Mouse (Mus musculus): Measurements from ENCODE around the gene Plk1. TPM values are rescaled to one million over a fixed set of nuclear protein-coding genes. Genes with fewer than 3 reads are reported as not detected.

Plk1 gene
- total RNA-seq (2023): 3.0 TPM

DNA sequence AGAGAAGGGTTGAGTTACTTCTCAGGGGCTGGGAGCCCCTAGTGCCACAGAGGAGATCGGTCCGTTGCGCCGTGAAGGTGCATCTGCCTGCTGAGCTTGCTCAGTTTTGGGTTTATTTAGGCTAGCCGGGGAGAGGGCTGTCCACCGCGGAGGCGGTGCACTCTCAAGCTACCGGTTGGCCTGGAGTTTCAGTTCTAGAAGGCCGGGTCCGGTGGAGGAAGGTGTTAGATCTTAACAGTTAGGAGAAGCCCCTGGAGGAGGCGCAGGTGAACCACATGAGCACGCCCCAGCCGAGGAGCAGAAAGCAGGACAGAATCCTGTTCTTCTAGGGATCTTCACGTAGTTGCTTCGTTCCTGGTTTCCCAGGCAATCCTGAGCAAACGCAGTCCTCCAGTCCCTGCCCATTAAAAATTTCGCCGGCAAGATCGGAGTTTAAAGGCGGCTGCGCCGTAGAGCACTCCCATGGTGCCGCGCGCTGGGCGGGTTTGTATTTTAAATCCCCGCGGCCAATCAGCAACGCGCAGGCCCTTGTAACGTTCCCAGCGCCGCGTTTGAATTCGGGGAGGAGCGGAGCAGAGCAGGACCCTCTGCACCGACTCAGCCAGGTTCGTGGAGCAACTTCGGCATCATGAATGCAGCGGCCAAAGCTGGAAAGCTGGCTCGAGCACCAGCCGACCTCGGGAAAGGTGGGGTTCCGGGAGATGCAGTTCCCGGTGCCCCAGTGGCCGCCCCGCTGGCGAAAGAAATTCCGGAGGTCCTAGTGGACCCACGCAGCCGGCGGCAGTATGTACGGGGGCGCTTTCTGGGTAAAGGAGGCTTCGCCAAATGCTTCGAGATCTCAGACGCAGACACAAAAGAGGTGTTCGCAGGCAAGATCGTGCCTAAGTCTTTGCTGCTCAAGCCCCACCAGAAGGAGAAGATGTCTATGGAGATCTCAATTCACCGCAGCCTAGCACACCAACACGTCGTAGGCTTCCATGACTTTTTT, at the start of gene Plk1:
TSS of gene Plk1 (plus strand) at position 525 of the 988 bp plus-strand sequence.

DNA sequence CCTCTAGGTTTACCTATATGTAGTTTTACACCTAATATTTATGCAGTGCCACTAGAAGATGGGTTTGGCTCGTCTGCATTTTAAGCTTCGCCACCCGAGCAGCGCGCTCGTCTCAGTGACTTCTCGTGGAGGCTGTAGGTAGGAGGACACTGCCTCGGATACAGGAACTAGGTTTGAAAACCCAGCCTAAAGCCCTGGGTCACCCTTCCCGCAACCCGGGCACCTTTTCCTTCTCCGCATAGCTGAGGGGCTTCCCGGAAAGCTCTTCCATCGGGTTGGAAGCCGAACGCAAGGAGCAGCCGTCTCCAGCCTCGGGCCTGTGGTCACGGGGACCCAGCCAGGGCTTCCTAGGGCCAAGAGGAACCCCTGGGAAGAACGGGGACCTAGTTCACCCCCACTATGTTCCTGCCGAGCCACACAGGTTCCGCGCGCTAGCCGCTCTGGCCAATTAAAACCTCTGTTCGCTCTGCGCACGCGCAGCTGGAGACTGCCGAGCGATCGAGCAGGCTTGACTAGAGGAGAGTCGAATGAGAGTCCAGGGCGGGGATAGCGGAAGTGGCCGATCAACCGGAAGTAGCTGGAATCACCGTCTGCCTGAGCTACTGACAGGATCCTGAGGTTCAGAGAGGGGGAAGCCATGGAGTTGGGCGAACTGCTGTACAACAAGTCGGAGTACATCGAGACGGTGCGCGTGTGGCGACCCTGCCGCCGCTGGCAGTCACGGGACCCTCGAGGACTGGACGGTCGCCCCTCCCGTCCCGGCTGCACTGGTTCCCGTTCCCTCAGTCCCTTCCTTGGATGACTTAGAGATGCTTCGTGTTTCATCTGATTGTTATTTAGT, 26.5 kb upstream of the Plk1 start, which contains the start of the genes Palb2 and Dctn5:
TSS of gene Palb2 (minus strand) at position 489 of the 841 bp plus-strand sequence.
TSS of gene Dctn5 (plus strand) at position 545 of the 841 bp plus-strand sequence.

DNA sequence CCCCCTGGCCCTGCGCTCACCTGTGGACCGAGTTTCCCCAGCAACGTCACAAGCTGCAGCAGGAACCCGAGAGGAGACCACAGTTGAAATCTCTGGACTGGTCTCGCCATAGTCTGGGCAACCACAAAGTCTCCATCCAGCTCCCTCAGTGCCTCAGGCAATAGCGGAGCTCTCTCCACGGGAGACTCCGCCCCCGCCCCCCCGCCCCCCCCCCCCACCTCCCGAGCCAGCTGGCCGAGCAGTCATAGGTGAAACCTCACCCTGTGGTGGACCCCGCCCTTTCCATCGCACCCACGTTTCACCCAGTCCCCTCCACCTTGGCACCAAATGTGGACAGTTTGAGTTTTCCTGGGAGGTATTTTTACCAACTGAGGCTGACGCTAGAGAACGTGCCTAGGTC, 26.8 kb downstream of the Plk1 start, which contains the start of gene Ern2:
TSS of gene Ern2 (minus strand) at position 165 of the 400 bp plus-strand sequence.

DNA sequence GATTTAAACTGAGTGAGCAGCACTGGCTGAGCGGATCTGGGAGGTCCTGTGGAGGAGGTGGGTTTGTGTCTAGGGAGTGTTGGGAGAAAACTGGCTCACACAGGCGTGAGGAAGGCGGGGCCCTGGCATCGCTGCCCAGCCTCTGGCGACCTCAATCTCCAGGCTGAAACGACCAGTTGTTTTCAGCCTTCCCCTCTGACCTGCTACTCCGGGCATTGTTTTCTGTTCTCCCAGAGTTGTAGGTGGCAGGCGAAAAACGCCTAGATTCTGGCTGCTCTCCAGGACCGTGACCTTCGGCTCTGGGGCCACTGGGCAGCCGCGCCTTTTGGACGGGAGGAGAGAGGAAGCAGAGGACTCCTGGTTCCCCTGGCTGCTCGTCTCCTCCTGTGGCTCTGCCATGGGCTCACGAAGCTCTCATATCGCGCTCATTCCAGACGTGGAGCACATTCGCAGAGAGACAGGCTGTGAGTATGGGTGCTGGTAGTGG, 60.1 kb downstream of the Plk1 start, which contains the start of gene Chp2:
TSS of gene Chp2 (plus strand) at position 182 of the 487 bp plus-strand sequence.

Other genes starting within 250 kb of the Plk1 start
- 11.4 TPM for gene Cog7, start 177.7 kb upstream of the Plk1 start, total RNA-seq (2023)
- 25.8 TPM for gene Gga2, start 138.2 kb upstream of the Plk1 start, total RNA-seq (2023)
- gene Ubfd1, start 92.3 kb upstream of the Plk1 start, total RNA-seq (2023): 38.5 TPM
- gene Ears2, start 92.2 kb upstream of the Plk1 start, total RNA-seq (2023): 14.5 TPM
- 70.8 TPM for gene Ndufab1, start 57.6 kb upstream of the Plk1 start, total RNA-seq (2023)
- 2.6 TPM for gene Palb2, start 26.5 kb upstream of the Plk1 start, total RNA-seq (2023)
- 67.8 TPM for gene Dctn5, start 26.4 kb upstream of the Plk1 start, total RNA-seq (2023)
- not detected for gene Ern2, start 26.8 kb downstream of the Plk1 start, total RNA-seq (2023)
- not detected for gene Chp2, start 60.1 kb downstream of the Plk1 start, total RNA-seq (2023)
- gene Prkcb, start 129.3 kb downstream of the Plk1 start, total RNA-seq (2023): 161 TPM

All from CD4-positive naive resting alpha-beta T cell, adult 76 days (primary cell).